Mouse (Mus musculus): Measurements from ENCODE around the gene Gm37419.

- no peak for TF ChIP-seq CTCF (conservative IDR thresholded peaks at IDR 0.05; ENCODE audit: low read length)
- no peak for TF ChIP-seq NANOG (IDR thresholded peaks at IDR 0.05; ENCODE audit: borderline replicate concordance, low read length)
Observed at GRCm38 (mm10) chr16:23980991-23981720, 7.1 kb upstream of the Gm37419 start.
